Mouse (Mus musculus) ES-E14 (cell line): ENCODE measurements around the gene Arap1. TPM values are rescaled to one million over a fixed set of nuclear protein-coding genes. Genes with fewer than 3 reads are reported as not detected.

Experiments used
- DNase-seq: peaks from one replicate; pipeline ENCODE4 v3.0.0-alpha.2; 2013; ENCODE audit warnings: low read depth, low spot score
- H3K27ac ChIP-seq: 2 replicates; pipeline ENCODE4 v1.5.1; 2012; ENCODE audit warnings: low read depth, mild to moderate bottlenecking, low read length, moderate library complexity, mixed read lengths; ENCODE audit not compliant: poor library complexity, insufficient read depth, severe bottlenecking
- H3K36me3 ChIP-seq: 2 replicates; pipeline ENCODE4 v1.6.1; 2012; ENCODE audit warnings: mild to moderate bottlenecking, low read length, moderate library complexity, mixed read lengths; ENCODE audit not compliant: control insufficient read depth, poor library complexity, insufficient read depth, severe bottlenecking
- H3K4me1 ChIP-seq, 2 experiments: fragments of 150-350 bp in 1 of 2; sonication (generic) in 1 of 2; 2 replicates each; pipeline ENCODE4 v1.6.1; 2012; ENCODE audit warnings: low read length in 2 of 2, mild to moderate bottlenecking in 1 of 2, mixed read lengths in 1 of 2; ENCODE audit not compliant: control insufficient read depth in 2 of 2, insufficient read depth in 2 of 2, poor library complexity in 1 of 2
- H3K4me3 ChIP-seq, 2 experiments: fragments of 150-350 bp in 1 of 2; sonication (generic) in 1 of 2; 2 replicates each; pipeline ENCODE4 v1.5.1; 2012; ENCODE audit warnings: low read length in 2 of 2, low read depth in 1 of 2, mild to moderate bottlenecking in 1 of 2, mixed read lengths in 1 of 2; ENCODE audit not compliant: insufficient read depth in 1 of 2, poor library complexity in 1 of 2, severe bottlenecking in 1 of 2
- H3K9ac ChIP-seq: 2 replicates; pipeline ENCODE4 v1.6.1; 2012; ENCODE audit warnings: low read depth, mild to moderate bottlenecking, low read length, mixed read lengths; ENCODE audit not compliant: poor library complexity, insufficient read depth, severe bottlenecking
- H3K9me3 ChIP-seq: fragments of 150-350 bp; sonication (generic); 2 replicates; pipeline ENCODE4 v1.6.1; 2012; ENCODE audit warnings: low read depth, mild to moderate bottlenecking, low read length; ENCODE audit not compliant: control insufficient read depth, insufficient read depth
- CHD2 ChIP-seq: IDR thresholded peaks from 2 replicates; pipeline ENCODE4 v1.6.1; 2014; ENCODE audit warnings: mild to moderate bottlenecking, low read depth, low read length, inconsistent platforms
- HCFC1 ChIP-seq: IDR thresholded peaks from 2 replicates; pipeline ENCODE4 v1.6.1; 2012; ENCODE audit warnings: low read length, inconsistent platforms, borderline replicate concordance; ENCODE audit not compliant: insufficient read depth
- MAFK ChIP-seq: IDR thresholded peaks from 2 replicates; pipeline ENCODE4 v1.6.1; 2014; ENCODE audit warnings: mild to moderate bottlenecking, low read depth, low read length, inconsistent platforms; ENCODE audit not compliant: insufficient read depth
- ZC3H11A ChIP-seq: IDR thresholded peaks from 2 replicates; pipeline ENCODE4 v1.6.1; 2012; ENCODE audit warnings: low read depth, mild to moderate bottlenecking, inconsistent platforms, low read length, borderline replicate concordance
- ZNF384 ChIP-seq: IDR thresholded peaks from 2 replicates; pipeline ENCODE4 v1.6.1; 2012; ENCODE audit warnings: low read depth, low read length, inconsistent platforms
- in situ Hi-C, 2 experiments: fragments of 600-800 bp; cut with MboI; formaldehyde crosslinking; loops; one replicate each; pipeline ENCODE4 v1.15.1; 2025; ENCODE audit warnings: low sequenced_read_pairs in 2 of 2, inconsistent platforms in 1 of 2; ENCODE audit not compliant: unreplicated experiment in 2 of 2
- total RNA-seq: library from RNA; depleted of rRNA; stranded (reverse); fragments of 300-350 nt; gene quantifications from 2 replicates; pipeline ENCODE4 v1.2.3, GENCODE M21; 2012

Arap1 gene
- total RNA-seq, 1 experiment: 32.2 TPM

DNA sequence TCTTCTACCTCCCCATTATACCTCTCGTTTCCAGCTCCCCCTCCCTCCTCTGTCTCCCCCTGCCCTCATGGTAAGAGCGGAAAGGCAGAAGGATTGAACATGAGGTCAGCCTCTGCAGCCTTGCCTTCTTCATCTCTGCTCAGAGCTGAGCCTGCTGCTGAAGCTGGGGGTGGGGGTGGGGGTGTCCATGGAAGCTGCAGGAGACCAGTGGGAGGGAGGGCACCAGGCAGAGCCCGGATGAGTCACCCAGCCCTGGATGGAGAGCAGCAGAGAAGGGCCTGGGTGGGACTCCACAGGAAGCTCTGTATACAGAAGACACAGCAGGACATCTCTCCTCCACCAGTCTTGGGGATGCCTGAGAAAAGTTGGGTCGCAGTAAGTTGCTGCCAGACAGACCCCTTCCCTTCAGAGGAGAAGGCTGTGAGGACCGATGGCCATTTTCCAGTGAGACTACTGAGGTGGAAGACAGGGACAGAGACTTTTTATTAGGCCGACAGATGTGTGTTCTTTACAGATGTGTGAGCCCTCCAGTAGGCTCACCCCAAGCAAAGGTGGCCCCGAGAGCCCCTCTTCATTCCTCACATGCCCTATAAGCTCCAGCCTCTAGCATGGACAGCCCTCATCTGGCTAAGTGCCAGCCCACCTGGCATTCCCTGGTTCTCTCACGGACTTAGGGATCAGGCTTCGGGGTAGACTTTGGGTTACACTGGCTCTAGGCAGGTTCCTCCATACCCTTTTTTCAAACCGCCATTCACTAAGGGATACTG lies 17.6 kb upstream of the Arap1 start:
- DNase-seq: no peak
- no peak overlapping the region for H3K9ac ChIP-seq
- no peak for TF ChIP-seq HCFC1
- TF ChIP-seq CHD2: no peak
- no peak for TF ChIP-seq MAFK
- TF ChIP-seq ZC3H11A: no peak
- no peak for TF ChIP-seq ZNF384
- no peak overlapping the region for H3K4me3 ChIP-seq
- no peaks in the 10 kb centered on the region for H3K9me3 ChIP-seq
- no peaks in the 10 kb centered on the region for H3K4me1 ChIP-seq
- H3K36me3 ChIP-seq: no peaks in the 10 kb centered on the region
- in situ Hi-C loops: no loop called here
- H3K27ac ChIP-seq: no peak overlapping the region

DNA sequence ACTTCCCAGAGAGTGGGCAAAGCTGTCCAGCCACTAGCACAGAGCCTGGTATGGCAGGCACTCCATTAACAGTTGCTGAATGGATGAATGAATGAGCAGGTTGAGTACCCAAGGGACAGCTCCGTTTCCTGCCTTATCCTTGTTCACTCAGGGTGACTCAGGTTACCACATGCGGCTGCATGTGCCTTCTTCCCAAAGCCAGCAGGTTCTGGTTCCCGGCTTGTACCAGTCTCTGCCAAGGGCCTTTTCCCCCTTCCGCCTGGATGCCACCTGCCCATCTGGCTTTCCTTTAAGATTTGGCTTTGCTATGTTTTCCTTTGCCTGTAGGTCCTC lies 17.1 kb upstream of the Arap1 start:
- Histone ChIP-seq H3K27ac (no peak overlapping the region), H3K9ac (no peak overlapping the region), H3K4me3 (no peak overlapping the region), H3K4me1 (no peaks in the 10 kb centered on the region), H3K36me3 (no peaks in the 10 kb centered on the region), H3K9me3 (no peaks in the 10 kb centered on the region)
- DNase-seq: no peak
- TF ChIP-seq ZNF384 (no peak), MAFK (no peak), CHD2 (no peak), ZC3H11A (no peak), HCFC1 (no peak)
- in situ Hi-C loops: no loop called here

DNA sequence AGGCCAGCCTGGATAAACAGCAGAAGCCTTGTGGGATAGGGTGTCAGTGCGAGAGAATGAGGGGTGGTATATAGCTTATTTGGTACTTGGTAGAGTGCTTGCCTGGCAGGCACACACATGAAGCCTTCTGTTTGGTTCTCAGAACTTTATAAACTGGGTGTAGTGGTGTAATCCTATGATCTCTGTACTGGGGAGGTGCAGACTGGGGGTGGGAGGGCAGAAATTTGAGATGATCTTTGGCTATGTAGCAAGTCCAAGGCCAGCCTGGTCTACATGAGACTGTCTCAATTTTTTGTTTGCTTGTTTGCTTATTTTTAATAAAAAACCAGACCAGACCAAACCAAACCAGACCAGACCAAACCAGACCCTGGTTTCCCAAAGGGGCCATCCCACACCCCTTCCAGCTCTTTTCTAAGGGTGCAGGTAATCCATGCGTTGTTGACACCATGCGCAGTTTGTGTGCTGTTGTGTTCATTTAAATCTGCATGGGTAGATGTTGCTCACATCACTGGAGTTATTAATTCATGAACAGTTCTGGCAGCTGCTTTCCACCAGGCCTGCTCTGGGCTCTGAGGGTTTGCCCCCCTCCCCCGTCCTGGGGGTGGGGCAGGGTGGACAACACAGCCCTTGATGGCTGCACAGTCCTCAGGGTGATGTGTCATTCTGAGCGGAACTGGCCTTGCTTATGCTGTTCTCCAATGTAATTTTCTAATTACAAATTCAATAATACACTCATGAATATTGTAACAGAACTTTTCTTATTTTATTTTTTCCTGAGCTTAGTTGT lies 15.6 kb upstream of the Arap1 start:
- no peak overlapping the region for H3K9ac ChIP-seq
- H3K4me3 ChIP-seq: no peak overlapping the region
- no peaks in the 10 kb centered on the region for H3K9me3 ChIP-seq
- H3K4me1 ChIP-seq: no peaks in the 10 kb centered on the region
- TF ChIP-seq MAFK (no peak), HCFC1 (no peak), CHD2 (no peak), ZNF384 (no peak), ZC3H11A (no peak)
- H3K27ac ChIP-seq: no peak overlapping the region
- H3K36me3 ChIP-seq: no peaks in the 10 kb centered on the region
- DNase-seq: no peak
- in situ Hi-C loops: no loop called here

DNA sequence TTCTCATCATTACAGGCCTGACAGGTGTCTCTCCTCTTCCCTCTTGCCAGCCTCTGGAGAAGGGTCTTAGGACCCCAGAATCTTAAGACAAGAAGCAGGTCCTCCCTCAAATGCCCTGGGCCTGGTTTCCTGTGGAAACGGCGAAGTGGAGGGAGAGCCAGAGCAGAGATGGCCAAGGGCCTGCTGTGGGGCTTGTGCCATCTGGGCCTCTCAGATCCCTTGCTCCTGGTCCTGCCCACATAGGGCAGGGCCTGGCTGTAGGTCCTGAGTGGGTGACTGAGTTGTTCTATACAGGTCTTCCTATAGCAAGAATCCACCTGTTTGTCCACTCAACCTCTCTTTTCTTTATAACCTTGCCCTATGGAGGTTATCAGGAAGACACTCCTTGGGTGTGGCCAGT lies 12.6 kb upstream of the Arap1 start:
- 0 out of 4 replicates have a peak, but pooled peaks cover 0 to under 1% of the 10 kb centered on the region in 2 experiments for H3K4me1 ChIP-seq
- H3K9ac ChIP-seq: no peak overlapping the region
- no peaks in the 10 kb centered on the region for H3K36me3 ChIP-seq
- in situ Hi-C loops: no loop called here
- no peaks in the 10 kb centered on the region for H3K9me3 ChIP-seq
- no peak overlapping the region for H3K27ac ChIP-seq
- no peak for DNase-seq
- H3K4me3 ChIP-seq: no peak overlapping the region
- TF ChIP-seq CHD2 (no peak), HCFC1 (no peak), ZC3H11A (no peak), ZNF384 (no peak), MAFK (no peak)
